Mouse (Mus musculus): ENCODE measurements at regions not wholly inside any gene's neighbourhood (a gene's known extent, or its start where the extent isn't known, plus 50 kb on each side); places are given as distances from the start of the nearest gene placed in this dataset.

DNA sequence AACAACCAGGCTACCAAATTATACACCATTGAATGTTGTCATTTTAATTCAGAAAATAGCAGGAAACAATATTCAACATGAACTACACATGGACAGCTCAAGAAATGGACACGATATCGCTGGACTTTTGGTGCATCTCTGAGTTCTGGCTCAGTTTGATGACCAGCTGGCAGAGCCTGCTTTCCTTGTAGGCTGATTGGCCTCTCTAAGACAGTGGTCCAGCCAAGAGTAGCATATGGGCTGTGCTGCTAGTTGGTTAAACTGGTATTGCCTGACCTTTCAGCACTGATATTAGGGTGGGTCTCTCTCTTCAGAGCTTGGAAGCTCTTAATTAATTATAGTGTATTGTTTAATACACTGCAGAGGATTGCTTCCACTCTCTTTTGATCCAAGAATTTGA is 705.8 kb upstream of the Ddx18 start:
- DNase-seq (ENCODE audit: inconsistent ontology term): no peak

- peak; percentile 0 for DNase-seq (ENCODE audit: inconsistent ontology term)
Observed at GRCm38 (mm10) chr1:122243031-122243430, 675.2 kb upstream of the Ddx18 start.

- no peak for DNase-seq (ENCODE audit: inconsistent ontology term)
Observed at GRCm38 (mm10) chr1:122241511-122241910, 673.7 kb upstream of the Ddx18 start.

DNA sequence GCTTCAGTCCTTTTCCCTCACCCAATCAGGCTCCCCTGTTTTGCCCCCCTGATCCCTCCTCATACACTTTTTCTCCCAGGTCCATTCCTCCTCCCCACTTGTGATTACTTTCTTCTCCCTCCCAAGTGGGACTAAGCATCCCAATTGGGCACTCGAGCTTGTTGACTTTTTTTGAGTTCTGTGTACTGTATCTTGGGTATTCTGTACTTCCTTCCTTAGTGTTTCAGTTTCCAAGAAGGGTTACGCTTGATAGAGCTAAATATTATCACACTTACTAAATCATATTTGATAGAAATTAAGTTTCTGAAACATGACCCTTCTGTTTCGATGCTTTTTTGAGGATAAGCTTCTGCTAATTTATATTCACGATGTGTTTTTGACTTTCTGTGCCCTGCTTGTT is 662.7 kb upstream of the Ddx18 start:
- DNase-seq (ENCODE audit: inconsistent ontology term): no peak

GRCm38 (mm10) chr1:122212484-122212883 is 644.7 kb upstream of the Ddx18 start:
- DNase-seq (ENCODE audit: inconsistent ontology term): peak; percentile 11

- no peak for DNase-seq (ENCODE audit: inconsistent ontology term)
Observed at GRCm38 (mm10) chr1:122208619-122209018, 640.8 kb upstream of the Ddx18 start.

GRCm38 (mm10) chr1:122169547-122169946 is 601.8 kb upstream of the Ddx18 start:
- no peak for DNase-seq (ENCODE audit: inconsistent ontology term)

GRCm38 (mm10) chr1:122161798-122162197 is 594.0 kb upstream of the Ddx18 start:
- no peak for DNase-seq (ENCODE audit: inconsistent ontology term)

DNA sequence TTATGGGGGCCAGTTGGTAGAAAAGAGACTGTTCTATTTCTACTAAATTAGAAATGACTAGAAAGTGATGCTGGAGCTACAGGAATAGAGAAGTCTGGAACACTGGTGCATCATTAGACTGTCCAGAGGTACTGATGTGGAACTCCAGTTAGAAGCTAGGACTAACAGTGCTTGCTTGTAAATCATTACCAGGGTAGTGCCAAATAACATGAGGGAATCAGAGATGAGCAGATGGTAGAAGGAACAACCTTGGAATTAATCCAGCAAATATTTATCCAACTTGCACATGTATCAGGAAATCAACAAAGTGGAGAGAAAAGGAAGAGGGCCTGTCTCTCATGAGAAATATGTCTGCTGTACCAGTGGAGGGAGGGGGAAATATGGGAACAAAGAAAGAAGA is 573.6 kb upstream of the Ddx18 start:
- DNase-seq (ENCODE audit: inconsistent ontology term): no peak

DNA sequence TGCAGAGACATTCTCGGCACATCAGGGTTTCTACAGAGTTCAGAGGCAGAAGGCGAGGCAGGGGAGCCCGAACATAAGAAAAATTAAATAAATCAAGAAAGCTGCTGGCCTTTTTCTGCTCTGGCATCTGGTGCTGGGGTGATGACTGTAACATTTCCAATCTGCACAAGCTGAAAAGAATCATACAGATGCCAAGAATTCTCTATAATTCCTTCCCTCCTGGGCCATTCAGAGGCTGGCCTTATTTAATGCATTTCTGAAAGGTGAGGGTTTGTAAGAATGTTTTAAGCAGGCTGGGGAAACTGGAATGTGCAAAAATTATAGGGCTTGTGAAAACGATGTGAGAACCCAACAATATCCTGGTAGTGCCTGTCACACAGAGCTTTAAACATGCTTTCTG is 556.2 kb upstream of the Ddx18 start:
- DNase-seq (ENCODE audit: inconsistent ontology term): no peak

DNA sequence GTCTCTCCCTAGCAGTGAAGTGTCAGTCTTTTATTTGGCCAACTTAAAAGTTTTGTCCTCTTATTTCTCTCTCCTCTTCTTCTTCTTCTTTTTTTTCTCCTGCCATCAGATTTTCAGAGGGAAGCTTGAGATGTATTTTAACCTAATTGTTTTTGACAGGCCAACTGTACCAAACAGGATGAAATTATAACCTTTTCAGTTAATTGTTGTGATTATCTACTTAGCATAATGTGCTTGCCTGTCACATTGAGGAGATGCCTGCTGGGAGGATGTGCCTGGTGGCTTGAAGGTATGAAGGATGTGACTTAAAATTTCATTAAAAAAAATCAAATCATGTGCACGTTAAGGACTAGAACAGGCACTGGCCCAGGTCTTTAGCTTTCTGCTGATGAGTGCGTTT is 527.9 kb upstream of the Ddx18 start:
- no peak for DNase-seq (ENCODE audit: inconsistent ontology term)

DNA sequence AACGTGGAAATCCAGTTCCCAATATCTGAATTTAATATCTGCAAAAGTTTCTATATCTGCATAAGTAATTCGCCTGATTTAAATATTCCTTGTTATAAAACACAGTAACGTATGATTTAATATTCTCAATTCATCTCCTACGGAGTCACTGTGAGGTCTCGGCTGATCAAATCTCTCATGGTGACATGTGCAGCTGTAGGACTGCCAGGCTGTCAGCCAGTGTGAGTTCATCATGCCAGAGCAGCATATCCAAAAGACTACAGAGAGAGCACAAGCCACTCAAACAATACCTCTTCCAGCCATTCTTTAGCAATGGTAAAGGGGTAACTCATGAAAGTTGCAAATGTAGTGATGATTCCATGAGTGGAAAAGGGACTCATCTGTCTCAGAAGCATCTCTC is 514.7 kb upstream of the Ddx18 start:
- no peak for DNase-seq (ENCODE audit: inconsistent ontology term)

DNA sequence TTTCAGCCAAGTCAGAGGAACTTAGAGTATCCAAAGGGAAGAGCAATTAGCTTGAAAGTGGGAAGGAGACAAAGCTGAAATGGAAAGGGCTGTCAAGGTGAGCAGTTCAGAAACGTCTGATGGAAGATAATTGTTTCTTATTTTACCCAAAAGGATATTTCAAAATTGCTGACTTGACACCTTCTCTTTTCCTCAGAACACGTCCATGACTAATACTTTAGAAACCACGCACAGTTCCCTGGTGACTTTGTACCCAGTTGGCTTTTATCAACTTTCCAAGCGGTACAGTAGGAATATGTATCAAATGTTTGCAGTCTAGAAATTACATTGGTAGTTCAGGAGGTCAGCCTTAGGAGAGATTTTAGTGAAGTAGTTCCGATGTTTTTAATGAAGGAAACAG is 508.3 kb upstream of the Ddx18 start:
- DNase-seq (ENCODE audit: inconsistent ontology term): no peak

DNA sequence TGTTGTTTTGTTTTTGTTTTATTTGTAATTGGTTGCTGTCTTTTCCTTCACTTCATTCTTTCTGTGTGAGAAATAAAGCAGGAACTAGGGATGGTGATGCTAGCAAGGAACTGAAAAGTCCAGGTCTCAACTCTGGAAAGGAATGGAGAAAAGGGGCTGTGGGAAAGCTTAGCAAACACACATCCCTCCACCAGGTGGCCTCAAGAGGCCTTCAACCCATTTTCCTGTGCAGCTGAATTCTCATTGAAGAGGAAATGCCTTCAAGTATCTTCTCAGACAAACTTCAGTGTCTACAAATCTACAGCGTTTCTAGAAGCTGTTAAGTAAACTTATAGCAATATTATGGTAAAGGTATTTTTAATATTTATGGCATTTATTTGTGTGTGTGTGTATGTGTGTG is 487.4 kb upstream of the Ddx18 start:
- no peak for DNase-seq (ENCODE audit: inconsistent ontology term)

DNA sequence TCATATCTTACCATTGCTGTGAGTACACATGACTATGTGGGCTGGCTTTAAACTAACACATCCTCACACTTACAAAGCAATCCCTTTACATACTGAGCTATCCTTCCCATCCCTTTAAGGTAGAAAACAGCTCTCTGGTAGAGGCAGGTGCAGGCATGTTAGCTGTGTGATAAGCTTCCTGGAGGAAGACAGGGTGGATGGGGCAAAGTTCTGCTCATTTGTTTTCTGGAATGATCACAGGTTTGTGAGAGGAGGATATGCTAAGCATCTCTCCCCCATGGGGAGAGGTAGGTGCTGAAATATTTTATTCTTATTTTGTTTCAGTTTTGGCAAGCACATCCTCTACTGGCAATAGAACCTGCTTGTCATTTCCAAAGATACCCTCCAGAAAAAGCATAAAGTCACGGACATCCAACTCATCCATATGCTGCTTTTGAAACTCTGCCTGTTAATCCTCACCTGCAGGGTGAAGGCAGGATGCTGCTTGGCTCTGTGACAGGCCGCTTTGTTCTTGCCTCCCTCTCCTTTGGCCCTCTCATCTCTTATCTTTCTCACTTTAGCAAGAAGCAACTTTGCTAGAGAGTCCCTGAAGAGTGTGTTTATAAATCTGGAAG is 480.4 kb upstream of the Ddx18 start:
- DNase-seq (ENCODE audit: inconsistent ontology term): no peak

- no peak for DNase-seq (ENCODE audit: inconsistent ontology term)
Observed at GRCm38 (mm10) chr1:122043896-122044295, 476.1 kb upstream of the Ddx18 start.

- no peak for DNase-seq (ENCODE audit: inconsistent ontology term)
Observed at GRCm38 (mm10) chr1:122043114-122043513, 475.3 kb upstream of the Ddx18 start.

DNA sequence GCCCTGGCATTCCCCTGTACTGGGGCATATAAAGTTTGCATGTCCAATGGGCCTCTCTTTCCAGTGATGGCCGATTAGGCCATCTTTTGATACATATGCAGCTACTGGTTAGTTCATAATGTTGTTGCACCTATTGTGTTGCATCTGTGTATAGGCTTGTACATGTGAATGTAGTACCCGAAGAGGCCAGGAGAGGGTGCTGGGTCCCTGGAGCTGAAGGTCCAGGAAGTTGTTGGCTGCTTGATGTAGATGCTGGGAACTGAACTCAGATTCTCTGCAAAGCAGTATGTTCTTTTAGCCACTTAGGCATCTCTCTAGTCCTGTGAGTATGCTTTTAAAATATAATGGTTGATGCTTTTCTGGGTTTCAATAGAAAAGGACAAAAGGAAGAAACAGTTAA is 440.0 kb upstream of the Ddx18 start:
- no peak for DNase-seq (ENCODE audit: inconsistent ontology term)

DNA sequence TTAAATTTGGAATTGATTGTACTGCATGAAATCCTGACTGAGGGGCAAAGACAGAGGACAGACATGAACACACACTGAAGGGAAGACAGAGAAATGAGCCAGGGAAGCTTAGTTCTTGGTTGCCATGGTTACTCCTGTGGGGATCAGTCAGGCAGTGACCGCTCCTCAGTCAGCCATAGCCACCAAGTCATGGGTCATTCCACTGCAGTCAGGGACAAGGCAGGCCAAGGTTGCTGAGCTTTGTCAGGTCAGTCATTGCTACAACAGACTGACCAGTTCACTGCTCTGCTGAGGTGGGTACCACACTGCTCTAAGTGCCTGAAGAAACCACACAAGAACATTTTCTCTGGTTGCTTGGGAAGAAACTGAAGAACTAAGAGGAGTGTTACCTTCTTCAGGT is 428.7 kb upstream of the Ddx18 start:
- no peak for DNase-seq (ENCODE audit: inconsistent ontology term)

DNA sequence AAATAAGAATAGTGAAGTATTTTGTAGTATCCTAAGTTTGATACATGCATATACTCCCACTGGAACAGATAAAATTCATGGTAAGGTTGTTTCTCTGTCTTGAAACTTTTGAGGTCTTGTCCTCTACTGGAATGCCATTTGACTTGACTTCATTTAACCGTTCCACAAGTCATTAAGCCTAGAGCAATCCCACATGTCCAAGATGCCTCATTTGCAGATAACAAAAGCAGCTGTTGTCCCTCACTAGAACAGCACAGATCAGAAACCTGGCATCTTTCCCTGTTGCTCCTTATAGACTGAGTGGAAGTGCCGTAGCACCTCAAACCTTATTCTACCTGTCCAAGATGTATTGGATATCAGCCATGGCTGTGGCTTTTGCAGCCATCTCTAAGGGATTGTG is 422.9 kb upstream of the Ddx18 start:
- DNase-seq (ENCODE audit: inconsistent ontology term): no peak

DNA sequence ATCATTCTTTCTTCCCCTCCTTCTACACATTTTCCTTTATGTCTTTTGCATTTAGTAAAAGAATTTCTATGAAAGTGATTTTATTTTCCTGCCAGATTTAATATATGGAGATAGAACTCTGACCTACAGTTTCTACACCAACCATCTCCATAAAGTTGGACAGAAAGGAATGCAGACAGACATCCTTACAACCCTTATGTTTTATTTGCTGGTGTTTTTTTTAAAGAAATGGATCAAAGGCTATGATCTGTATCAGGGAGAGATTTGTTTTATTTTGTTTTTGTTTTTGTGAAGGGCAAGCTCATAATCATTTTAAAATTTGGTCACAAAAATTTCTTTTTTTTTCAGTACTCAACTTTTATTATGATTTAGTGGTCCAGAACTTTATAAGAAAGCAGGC is 391.2 kb upstream of the Ddx18 start:
- DNase-seq (ENCODE audit: inconsistent ontology term): no peak

- DNase-seq (ENCODE audit: inconsistent ontology term): no peak
Observed at GRCm38 (mm10) chr1:121935911-121936310, 368.1 kb upstream of the Ddx18 start.

Measured in Muller cell, postnatal 12 days (primary cell).